Mouse (Mus musculus) left cerebral cortex, postnatal 36 days (tissue): ENCODE measurements around the gene Calhm3. TPM values are rescaled to one million over a fixed set of nuclear protein-coding genes. Genes with fewer than 3 reads are reported as not detected.
A peak's percentile ranks its signal among the peaks of the same experiment; 100 is the strongest.

Experiments used
- DNase-seq, 2 experiments: peaks; one replicate each; pipeline ENCODE4 v3.0.0; 2021 to 2022; ENCODE audit warnings: low spot score in 2 of 2, mixed read lengths in 1 of 2
- intact Hi-C: fragments of 180-260 bp; cut with DNase I; formaldehyde crosslinking; loops from one replicate; pipeline ENCODE4 v1.15.1; 2025
- total RNA-seq, 2 experiments: library from RNA; stranded (reverse); gene quantifications; 2 replicates each; pipeline ENCODE4 v1.2.3; 2021

Gene Calhm3
- total RNA-seq = not detected

DNA sequence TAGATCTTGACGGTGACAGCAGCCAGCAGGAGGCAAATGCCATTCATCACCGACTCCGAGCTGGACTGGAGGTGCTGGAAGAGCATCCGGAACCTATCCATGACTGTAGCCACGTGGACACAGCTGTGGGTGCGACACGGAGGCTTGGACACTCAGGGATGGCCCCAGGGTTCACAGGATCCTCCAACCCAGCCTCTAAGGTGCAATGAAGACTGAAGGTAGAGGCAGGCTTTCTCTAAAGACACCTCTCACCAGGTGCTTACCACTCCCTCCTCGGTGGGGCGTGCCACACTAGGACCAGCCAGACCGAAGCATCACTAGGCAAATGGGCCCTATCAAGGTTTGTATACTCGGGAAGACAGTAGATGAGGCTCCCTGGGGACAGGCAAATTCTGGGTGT, at the start of gene Calhm3:
Calhm3 (minus strand) TSS at position 101 of the 400 bp plus-strand sequence.
- DNase-seq = no peak
- intact Hi-C loops = no loop called here

DNA sequence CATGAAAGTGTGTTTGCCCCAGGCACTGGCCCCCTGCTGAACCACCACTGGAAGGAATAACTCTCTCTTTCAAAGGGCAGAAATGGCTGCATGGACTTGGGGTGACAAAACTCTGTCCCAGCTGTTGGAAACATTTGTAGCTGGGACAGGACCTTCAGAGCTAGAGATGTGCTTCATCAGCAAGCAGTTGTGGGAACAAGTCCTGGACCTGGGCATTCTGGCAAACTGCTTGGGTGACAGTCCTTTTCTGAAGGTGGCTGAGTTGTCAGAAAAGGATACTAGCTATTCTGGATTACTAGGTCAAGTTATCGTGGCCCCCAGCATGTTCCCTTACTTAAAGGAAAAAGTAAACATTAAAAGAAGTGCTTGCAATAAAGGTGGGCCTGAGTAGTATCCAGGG, 48.6 kb upstream of the Calhm3 start:
- no peak for DNase-seq
- intact Hi-C loops = no loop called here

DNA sequence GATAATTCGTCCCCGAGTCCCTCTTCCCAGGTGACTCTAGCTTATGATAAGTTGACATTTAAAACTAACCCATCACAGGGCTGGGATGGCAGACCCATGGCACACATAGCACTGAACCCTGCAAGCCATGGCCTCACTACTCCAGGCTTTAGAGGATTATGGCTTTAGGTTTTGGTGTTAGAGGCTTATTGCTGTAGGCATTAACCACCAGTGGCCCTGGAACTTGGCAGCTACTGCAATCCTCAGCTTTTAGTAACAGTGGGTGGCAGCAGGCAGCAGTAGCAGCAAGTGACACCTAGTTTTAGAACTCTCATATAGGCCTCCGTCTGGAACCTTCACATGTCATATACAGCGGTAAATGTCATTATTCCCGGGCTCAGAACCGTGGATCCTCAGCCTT, 47.1 kb upstream of the Calhm3 start:
- intact Hi-C loops = no loop called here
- DNase-seq = peak; percentile 54 to 59

DNA sequence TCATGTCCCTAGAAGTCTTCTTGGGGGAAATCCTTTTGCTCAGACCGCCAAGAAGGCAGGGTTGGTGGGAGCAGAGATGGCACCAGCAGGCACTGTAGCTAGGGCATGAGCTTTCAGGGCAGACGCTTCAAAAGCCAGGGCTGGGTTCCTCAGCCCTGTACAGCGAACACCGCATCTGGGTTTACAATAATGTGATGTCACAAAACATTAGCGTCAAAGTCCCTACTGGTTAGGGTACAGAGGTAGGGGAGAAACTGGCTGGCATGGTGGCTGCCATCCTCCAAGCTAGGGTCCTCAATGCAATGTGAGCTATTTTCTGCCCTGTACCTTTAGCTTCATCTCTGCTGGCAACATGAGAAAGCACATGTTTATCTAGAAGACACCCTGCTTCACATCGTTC, 45.5 kb upstream of the Calhm3 start:
- no peak for DNase-seq
- intact Hi-C loops = no loop called here

DNA sequence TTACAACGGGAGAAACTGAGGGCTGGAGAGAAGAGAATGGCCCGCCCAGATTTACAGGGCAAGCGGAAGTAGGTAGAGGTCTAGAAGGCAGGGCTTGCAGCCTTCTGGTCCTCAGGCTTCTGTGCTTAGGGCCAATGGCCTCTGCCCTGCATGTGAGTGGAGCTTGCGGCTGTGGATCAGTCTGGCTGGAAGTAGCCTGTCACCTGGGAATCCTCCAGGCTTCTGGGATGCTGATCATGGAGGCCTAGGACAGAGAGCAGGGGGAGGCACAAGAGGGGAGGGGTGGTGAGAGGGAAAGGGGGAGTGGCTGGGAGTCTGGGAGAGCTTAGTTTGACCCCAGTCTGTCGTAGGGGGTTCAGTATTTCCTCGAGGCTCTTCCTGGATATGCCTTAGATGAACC, 44.9 kb upstream of the Calhm3 start:
- no peak for DNase-seq
- intact Hi-C loops = no loop called here

DNA sequence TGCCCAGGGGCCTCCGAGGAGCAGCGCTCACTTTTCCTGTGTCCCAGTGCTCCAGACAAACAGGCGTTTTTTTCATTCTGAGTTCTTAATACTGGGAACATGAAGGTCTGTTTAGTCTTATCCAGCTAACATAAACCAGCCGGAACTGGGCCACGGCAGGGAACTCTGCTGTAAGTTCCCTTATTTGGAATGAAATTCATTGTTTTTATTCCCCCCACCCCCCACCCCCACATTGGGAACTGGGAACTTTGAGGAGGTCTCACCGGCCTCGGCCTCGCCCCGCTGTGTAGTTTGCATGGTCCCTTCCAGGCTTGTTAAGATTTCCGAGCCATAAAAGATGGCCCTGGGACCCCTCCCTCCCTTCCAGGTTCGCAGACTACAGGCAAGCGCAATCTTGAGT, 44.4 kb upstream of the Calhm3 start:
- intact Hi-C loops = no loop called here
- DNase-seq = no peak

DNA sequence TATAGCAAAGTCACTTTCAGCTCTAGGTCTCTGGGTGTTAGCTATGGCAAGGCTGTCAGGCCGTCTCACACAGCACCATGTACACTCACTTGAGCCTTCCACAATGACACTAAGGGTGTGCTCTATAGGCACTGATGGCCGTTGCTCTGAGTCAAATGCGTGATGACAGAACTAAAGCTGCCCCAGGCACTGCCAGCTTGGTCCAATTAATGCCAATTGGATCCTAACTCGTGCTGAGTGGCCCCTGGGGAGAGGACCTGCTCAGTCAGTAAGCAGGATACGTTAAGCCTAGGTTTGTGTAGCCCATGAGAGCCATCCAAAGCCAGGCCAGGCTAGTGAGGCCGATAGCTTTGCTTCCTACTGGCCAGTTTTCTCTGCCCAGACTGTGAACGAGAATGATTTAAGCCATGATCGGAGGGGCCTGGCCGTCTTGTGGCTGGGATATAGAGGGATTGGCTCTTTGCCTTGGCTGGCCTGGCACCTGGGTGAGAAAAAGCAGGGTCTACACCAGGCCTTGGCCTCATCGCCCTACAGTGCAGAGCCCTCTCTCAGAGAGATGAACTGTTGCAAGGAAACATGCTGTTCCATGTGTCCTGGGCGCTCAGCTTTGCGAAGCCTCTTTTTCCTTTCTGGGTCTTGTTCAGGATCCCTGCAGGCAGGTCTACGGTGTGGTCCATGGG, 41.2 kb upstream of the Calhm3 start:
- intact Hi-C loops = no loop called here
- no peak for DNase-seq

DNA sequence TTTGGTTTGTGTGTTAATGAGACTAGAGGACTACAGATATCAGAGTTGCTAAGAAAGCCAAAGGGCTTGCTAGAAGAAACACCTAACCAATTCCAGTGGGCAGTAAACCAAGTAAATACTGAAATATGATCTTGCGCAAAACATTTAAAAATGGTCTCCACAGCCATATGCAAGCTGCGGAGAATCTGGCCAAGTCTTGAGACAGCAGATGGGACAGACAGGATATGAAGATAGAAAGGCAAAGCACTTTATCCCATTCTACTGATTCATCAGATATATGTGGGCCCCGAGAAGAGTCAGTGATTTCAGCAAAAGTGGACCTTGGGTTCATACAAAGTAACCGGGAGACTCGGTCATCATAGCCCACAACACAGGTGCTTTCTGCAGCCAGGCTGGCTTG, 34.6 kb upstream of the Calhm3 start:
- intact Hi-C loops = no loop called here
- DNase-seq = no peak

DNA sequence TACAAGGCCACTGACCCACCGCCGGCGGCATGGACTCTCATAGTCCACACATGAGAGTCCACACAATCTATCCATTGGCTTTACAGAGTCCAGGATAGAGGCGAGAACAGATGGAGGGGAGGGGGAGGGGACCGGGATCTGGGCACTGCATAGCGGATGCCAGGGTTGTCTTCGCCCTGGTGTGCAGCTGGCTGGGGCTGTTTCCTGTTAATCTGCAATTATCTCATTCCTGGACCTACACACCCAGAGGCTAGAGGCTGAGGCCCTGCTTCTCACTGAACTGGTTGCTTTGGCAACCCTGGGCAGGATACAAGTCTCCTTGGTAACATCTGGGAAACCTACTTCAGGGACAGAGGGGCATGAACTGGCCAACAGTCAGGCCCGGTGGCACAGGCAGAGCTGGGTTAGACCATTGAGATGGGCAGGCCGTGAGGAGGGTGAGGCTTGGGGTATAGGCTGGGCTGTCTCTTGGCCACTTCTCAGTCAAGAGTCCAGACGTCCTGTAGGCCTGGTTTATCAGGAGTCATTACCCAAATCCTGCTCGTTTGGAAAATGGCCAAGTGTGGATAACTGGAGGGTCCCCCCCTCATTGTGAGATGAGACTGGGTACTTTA, 31.1 kb upstream of the Calhm3 start:
- intact Hi-C loops = no loop called here
- no peak for DNase-seq

DNA sequence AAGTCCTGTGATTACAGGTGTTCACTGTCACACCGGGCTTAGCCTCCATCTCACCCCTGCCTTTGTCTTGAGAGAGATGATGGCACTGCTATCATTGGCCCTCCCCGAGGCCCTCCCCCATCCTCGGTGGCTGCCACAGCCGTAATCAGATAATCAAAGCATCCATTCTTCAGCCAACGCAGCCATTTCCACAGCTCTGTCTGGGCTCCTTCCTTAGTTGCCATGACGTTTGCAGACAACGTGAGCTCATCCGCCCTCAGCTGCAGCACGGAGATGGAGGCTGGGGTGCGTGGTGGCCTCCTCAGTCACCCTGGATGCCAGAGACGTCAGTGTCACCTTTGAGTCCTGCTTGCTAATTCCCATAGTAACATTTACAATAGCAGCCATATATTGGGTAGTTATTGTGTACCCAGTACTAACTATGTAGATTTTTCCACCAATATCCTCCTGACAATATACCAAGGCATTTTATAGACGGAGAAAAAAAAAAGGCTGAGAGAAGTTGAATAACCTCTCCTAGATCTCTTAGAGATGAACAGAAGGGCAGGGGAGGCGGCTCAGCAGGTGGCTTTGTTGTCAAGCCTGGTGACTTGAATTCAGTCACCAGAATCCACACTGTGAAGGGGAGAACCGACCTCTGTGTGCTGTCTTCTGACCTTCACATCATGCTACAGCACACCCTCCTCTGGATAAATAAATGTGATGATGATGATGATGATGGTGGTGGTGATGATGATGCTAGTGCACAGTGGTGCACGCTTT, 29.1 kb upstream of the Calhm3 start:
- intact Hi-C loops = no loop called here
- peak in 1 of 2 experiments; percentile 45 for DNase-seq

DNA sequence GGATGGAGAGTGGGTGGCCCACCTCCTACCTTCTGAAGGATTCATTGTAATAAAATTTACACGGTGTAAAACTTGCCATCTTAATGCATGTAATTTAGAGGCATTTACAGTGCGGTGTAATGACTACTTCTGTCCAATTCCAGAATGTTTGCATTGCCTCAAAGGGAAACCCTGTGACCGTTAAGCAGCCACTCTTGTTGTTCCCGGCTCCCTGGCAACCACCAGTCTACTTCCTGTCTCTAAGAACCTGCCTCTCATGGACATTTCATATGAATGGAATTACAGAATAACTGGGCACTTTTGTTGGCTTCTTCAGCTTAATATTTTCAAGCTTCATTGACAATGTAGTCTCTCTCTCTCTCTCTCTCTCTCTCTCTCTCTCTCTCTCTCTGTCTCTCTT, 27.2 kb upstream of the Calhm3 start:
- intact Hi-C loops = no loop called here
- DNase-seq = no peak

DNA sequence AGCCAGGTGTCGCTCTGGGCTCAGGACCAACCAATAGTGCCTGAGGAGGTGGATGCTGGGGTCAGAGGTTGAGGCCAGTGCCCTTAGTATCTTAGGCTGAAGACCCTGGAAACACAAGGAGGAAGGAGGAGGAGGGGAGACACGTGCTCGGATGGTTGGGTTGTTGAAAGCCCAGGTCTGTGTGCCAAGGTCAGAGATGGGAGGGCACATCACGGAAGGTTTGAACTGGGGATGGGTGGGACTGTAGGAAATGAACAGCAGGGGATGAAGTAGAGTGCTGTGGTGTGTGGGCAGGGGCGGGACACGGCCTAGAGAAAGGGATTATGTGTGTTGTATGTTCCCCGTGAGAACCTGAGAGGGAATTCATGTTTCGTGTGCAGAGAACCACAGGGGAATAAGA, 26.7 kb upstream of the Calhm3 start:
- no peak for DNase-seq
- intact Hi-C loops = no loop called here

DNA sequence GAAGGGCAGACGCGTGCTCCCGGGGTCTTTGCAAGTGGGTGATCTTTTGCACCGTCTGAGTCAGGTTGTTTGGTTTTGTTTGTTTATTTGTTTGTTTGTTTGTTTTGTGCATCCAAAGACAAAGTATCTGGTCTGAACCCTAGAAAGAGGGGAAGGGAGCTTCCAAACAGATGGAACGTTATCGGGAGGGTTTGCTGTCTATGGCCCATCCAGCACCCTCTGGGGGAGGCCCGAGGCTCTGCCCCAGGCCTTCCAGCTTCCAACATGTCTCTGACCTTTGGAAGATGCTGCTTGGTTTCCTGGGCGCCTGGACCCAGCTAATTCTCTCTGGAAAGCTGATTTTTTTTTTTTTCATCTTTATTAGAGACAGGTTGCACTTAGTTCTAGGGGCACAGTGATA, 22.4 kb upstream of the Calhm3 start:
- intact Hi-C loops = no loop called here
- no peak for DNase-seq

DNA sequence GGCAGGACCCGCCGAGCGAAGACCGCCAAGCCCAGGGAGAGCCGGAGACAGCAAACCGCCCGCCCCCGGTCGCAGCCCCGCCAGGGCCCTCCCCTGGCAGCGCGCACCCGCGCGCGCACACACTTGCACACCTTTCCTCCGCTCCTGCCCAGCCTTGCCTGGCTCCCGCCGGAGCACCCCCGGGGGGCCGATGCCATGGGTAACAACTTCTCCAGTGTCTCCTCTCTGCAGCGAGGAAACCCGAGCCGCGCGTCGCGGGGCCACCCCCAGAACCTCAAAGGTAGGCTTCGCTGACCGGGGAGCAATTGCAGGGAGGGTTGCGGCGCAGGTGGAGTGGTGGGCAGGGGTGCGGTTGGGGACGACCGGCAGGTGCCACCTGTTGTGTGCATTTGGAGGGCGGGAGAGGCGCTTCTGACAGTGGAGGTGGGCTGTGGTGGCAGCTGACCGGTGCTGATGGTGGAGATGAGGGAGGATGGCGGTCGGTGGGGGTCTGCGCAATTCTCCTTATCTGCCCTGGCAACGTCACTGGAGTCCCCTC, 21.8 kb upstream of the Calhm3 start:
- intact Hi-C loops = loop anchor here (2.0 to 5.0 kb wide), 2 partner anchors 43 to 79 kb away; no protein-coding TSS in a partner anchor
- DNase-seq = peak; percentile 47 to 71

DNA sequence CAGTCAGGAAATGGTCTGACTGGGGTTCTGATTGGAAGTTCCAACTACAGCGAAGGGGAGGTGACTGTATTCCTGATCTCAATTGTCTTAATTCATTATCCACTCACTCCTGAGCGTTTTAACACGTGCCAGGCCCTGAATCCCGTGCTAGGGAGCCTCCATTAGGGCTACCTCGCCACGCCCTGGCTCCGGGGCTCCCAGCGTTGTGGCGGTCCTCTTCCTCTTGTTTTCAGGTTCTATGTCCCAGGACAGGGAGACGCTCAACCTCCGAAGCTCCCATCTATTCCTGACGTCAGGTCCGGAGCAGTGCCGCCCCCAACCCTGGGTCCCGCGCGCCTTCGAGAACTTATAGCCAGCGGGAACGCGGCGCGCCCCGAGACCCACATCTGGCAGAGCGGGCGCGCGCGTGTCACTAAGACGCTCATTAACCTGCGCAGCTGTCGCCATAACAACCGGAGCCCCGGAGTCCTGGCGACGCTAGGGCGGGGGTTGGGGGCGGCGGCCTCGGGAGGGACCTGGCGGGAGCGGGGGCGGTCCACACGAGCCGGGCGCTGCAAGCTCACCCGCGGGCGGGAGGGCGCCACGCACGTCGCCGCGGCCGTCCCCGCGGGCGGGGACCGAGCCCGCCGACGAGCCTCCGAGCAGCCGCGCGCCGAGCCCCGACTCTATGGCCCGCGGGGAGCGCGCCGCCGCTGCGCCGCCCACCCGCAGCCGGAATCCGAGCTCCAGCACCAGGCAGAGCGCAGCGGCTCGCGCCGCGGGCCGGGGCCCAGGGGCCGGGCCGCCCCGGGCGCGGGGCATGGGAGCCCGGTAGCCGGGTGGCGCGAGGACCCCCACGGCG, 21.1 kb upstream of the Calhm3 start, which contains the start of gene Neurl1a:
Neurl1a (plus strand) TSS at position 390 of the 841 bp plus-strand sequence.
- peak; percentile 73 to 78 for DNase-seq
- intact Hi-C loops = loop anchor here (2.0 to 5.0 kb wide), 2 partner anchors 44 to 80 kb away; no protein-coding TSS in a partner anchor

DNA sequence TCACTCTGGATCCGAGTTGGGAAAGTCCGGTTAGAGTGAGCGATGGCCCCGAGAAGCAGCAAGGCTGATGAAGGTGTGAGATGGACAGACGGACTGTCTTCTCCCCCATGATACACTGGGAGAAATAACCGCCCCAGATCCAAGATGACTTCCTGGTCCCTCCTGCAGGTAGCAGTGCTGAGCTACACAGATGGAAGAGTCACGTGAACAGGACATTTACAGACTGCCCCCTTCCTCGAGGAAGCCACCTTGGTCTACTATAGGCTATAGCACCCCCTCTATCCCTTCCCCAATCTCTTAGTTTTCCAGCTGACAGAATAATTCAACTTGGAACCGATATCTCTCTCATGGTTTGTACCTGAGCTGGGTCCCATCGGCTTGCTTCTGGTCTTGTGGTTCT, 20.4 kb upstream of the Calhm3 start:
- intact Hi-C loops = loop anchor here (2.0 to 5.0 kb wide), 2 partner anchors 44 to 81 kb away; no protein-coding TSS in a partner anchor
- DNase-seq = peak; percentile 38

DNA sequence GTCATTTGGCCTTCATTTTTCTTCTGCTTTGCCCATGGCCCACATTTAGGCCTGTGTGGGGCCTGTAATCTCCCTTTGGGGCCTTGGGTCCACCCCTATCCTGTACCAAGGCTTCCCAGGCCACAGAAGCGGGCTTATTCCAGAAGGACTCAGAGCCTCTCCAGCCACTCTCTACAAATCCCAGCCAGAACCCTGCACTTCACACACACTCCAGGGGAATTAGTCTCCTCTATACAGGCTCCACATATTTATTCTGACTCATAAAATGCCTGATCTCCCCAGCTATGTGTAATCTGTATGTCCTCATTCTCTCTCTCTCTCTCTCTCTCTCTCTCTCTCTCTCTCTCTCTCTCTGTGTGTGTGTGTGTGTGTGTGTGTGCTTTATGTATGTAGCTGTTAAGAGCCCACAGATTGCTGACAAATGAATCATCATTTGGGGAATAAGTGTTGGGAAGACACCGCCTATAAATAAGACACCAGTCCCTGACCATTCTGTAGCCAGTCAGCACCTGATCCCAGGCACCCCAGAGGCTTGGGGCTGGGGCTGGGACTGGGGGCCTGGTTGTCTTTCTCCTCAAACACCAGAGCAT, 19.4 kb upstream of the Calhm3 start:
- DNase-seq = no peak
- intact Hi-C loops = loop anchor here (2.0 to 5.0 kb wide), 2 partner anchors 45 to 162 kb away; no protein-coding TSS in a partner anchor

DNA sequence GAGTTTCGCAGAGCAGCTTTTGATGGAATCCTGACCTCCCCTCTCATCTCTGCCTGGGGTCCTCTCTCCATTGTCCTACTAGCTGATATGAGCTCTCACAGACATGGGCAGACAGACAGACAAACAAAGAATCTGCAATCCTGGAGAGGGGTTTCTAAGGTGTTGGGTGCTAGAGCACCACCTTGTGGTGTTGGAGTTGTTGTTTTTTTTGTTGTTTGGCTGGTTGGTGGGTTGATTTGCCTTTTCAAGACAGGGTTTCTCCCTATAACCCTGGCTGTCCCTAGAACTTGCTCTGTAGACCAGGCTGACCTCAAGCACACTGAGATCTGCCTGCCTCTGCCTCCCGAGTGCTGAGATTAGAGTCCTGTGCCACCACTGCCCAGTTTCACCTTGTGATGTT, 17.9 kb upstream of the Calhm3 start:
- intact Hi-C loops = loop anchor here (5.0 kb wide), 1 partner anchor 47 kb away; no protein-coding TSS in a partner anchor
- DNase-seq = no peak

DNA sequence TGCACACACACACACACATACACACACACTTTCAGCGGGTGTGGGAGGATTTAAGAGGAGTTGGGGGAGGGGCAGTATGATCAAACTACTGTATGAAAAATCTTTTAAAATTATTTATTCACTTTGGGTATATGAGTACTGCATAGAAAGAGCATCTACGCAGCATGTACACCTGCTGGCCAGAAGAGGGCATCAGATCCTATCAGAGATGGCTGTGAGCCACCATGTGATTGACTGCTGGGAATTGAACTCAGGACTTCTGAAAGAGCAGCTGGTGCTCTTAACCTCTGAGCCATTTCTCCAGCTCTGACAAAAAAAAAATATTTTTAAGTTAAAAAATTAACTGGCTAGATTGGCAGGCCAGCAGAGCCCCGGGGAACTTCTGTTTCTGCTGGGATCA, 17.0 kb upstream of the Calhm3 start:
- DNase-seq = no peak
- intact Hi-C loops = no loop called here
